Mouse (Mus musculus): ENCODE measurements around the gene Myh3. TPM values are rescaled to one million over a fixed set of nuclear protein-coding genes. Genes with fewer than 3 reads are reported as not detected.

Myh3 gene
- polyA plus RNA-seq, 1 experiment from 2014 or later: 0.75 TPM

- no peak for ATAC-seq (ENCODE audit: low FRiP score, low read depth)
- 72% methylated on average over 6 of the region's 6 CpGs for WGBS
Observed at GRCm38 (mm10) chr11:67134654-67135053, 56.6 kb downstream of the Myh3 start.

GRCm38 (mm10) chr11:67135532-67135931 lies 57.4 kb downstream of the Myh3 start:
- Histone ChIP-seq H3K4me3 (no peak overlapping the region), H3K27me3 (no peaks in the 10 kb centered on the region), H3K4me1 (no peaks in the 10 kb centered on the region; the same call in 1 of the 2 replicates), H3K9me3 (no peaks in the 10 kb centered on the region), H3K9ac (replicated peaks) (no peak overlapping the region), H3K27ac (replicated peaks) (no peak overlapping the region), H3K4me2 (replicated peaks) (no peak overlapping the region), H3K36me3 (no peaks in the 10 kb centered on the region)
- 90% methylated on average over 2 of the region's 2 CpGs for WGBS
- ATAC-seq (ENCODE audit: low FRiP score, low read depth): no peak

More at GRCm38 (mm10) chr11:67134654-67135053, 56.6 kb downstream of the Myh3 start:
- Histone ChIP-seq H3K4me3 (no peak overlapping the region), H3K36me3 (no peaks in the 10 kb centered on the region), H3K27ac (replicated peaks) (no peak overlapping the region), H3K9ac (replicated peaks) (no peak overlapping the region), H3K27me3 (no peaks in the 10 kb centered on the region), H3K4me1 (no peaks in the 10 kb centered on the region; the same call in 1 of the 2 replicates), H3K4me2 (replicated peaks) (no peak overlapping the region), H3K9me3 (no peaks in the 10 kb centered on the region)

- WGBS: 84% methylated on average over 8 of the region's 8 CpGs
- H3K27ac ChIP-seq (replicated peaks): no peak overlapping the region
- no peaks in the 10 kb centered on the region for H3K9me3 ChIP-seq
- H3K36me3 ChIP-seq: no peaks in the 10 kb centered on the region
- H3K4me3 ChIP-seq: no peak overlapping the region
- ATAC-seq (ENCODE audit: low FRiP score, low read depth): no peak
- H3K4me1 ChIP-seq: no peaks in the 10 kb centered on the region; the same call in 1 of the 2 replicates
- H3K27me3 ChIP-seq: no peaks in the 10 kb centered on the region
- H3K9ac ChIP-seq (replicated peaks): no peak overlapping the region
- H3K4me2 ChIP-seq (replicated peaks): no peak overlapping the region
Observed at GRCm38 (mm10) chr11:67139556-67139955, 61.5 kb downstream of the Myh3 start.

GRCm38 (mm10) chr11:67140175-67140574 lies 62.1 kb downstream of the Myh3 start:
- Histone ChIP-seq H3K27ac (replicated peaks) (no peak overlapping the region), H3K4me2 (replicated peaks) (no peak overlapping the region), H3K27me3 (no peaks in the 10 kb centered on the region), H3K9me3 (no peaks in the 10 kb centered on the region), H3K4me1 (no peaks in the 10 kb centered on the region), H3K4me3 (no peak overlapping the region), H3K9ac (replicated peaks) (no peak overlapping the region), H3K36me3 (no peaks in the 10 kb centered on the region)
- ATAC-seq (ENCODE audit: low FRiP score, low read depth): no peak
- WGBS: 85% methylated on average over 5 of the region's 5 CpGs

GRCm38 (mm10) chr11:67141031-67141430 lies 62.9 kb downstream of the Myh3 start:
- H3K4me2 ChIP-seq (replicated peaks): no peak overlapping the region
- no peaks in the 10 kb centered on the region for H3K36me3 ChIP-seq
- H3K27me3 ChIP-seq: no peaks in the 10 kb centered on the region
- no peak overlapping the region for H3K27ac ChIP-seq (replicated peaks)
- 84% methylated on average over 6 of the region's 6 CpGs for WGBS
- no peaks in the 10 kb centered on the region for H3K4me1 ChIP-seq
- H3K9me3 ChIP-seq: no peaks in the 10 kb centered on the region
- no peak overlapping the region for H3K4me3 ChIP-seq
- no peak for ATAC-seq (ENCODE audit: low FRiP score, low read depth)
- no peak overlapping the region for H3K9ac ChIP-seq (replicated peaks)

- no peaks in the 10 kb centered on the region for H3K36me3 ChIP-seq
- H3K4me3 ChIP-seq: no peak overlapping the region
- H3K27me3 ChIP-seq: no peaks in the 10 kb centered on the region
- no peak overlapping the region for H3K4me2 ChIP-seq (replicated peaks)
- H3K27ac ChIP-seq (replicated peaks): no peak overlapping the region
- WGBS: 66% methylated on average over 4 of the region's 4 CpGs
- H3K9ac ChIP-seq (replicated peaks): no peak overlapping the region
- no peaks in the 10 kb centered on the region for H3K9me3 ChIP-seq
- ATAC-seq (ENCODE audit: low FRiP score, low read depth): no peak
- no peaks in the 10 kb centered on the region for H3K4me1 ChIP-seq
Observed at GRCm38 (mm10) chr11:67142047-67142446, 63.9 kb downstream of the Myh3 start.

GRCm38 (mm10) chr11:67143065-67143464 lies 65.0 kb downstream of the Myh3 start:
- no peaks in the 10 kb centered on the region for H3K27me3 ChIP-seq
- no peak overlapping the region for H3K4me2 ChIP-seq (replicated peaks)
- no peaks in the 10 kb centered on the region for H3K36me3 ChIP-seq
- no peak overlapping the region for H3K9ac ChIP-seq (replicated peaks)
- H3K4me1 ChIP-seq: no peaks in the 10 kb centered on the region
- no peak overlapping the region for H3K4me3 ChIP-seq
- no peaks in the 10 kb centered on the region for H3K9me3 ChIP-seq
- 87% methylated on average over 5 of the region's 5 CpGs for WGBS
- no peak for ATAC-seq (ENCODE audit: low FRiP score, low read depth)
- H3K27ac ChIP-seq (replicated peaks): no peak overlapping the region

- Histone ChIP-seq H3K4me1 (no peaks in the 10 kb centered on the region), H3K36me3 (no peaks in the 10 kb centered on the region), H3K4me2 (replicated peaks) (no peak overlapping the region), H3K9me3 (no peaks in the 10 kb centered on the region), H3K4me3 (no peak overlapping the region), H3K27ac (replicated peaks) (no peak overlapping the region), H3K9ac (replicated peaks) (no peak overlapping the region), H3K27me3 (no peaks in the 10 kb centered on the region)
- no peak for ATAC-seq (ENCODE audit: low FRiP score, low read depth)
- 91% methylated on average over 4 of the region's 4 CpGs for WGBS
Observed at GRCm38 (mm10) chr11:67143863-67144498, 65.9 kb downstream of the Myh3 start.

GRCm38 (mm10) chr11:67144559-67145265 lies 66.6 kb downstream of the Myh3 start:
- ATAC-seq (ENCODE audit: low FRiP score, low read depth): no peak
- Histone ChIP-seq H3K9me3 (no peaks in the 10 kb centered on the region), H3K36me3 (no peaks in the 10 kb centered on the region), H3K4me3 (no peak overlapping the region), H3K27me3 (no peaks in the 10 kb centered on the region), H3K4me1 (no peaks in the 10 kb centered on the region), H3K27ac (replicated peaks) (no peak overlapping the region), H3K4me2 (replicated peaks) (no peak overlapping the region), H3K9ac (replicated peaks) (no peak overlapping the region)
- WGBS: 72% methylated on average over 6 of the region's 6 CpGs

GRCm38 (mm10) chr11:67145482-67146408 lies 67.6 kb downstream of the Myh3 start:
- no peak for ATAC-seq (ENCODE audit: low FRiP score, low read depth)
- WGBS: 86% methylated on average over 5 of the region's 5 CpGs

GRCm38 (mm10) chr11:67146409-67147282 lies 68.5 kb downstream of the Myh3 start:
- no peak overlapping the region for H3K4me3 ChIP-seq
- ATAC-seq (ENCODE audit: low FRiP score, low read depth): no peak
- WGBS: 89% methylated on average over 4 of the region's 4 CpGs
- no peaks in the 10 kb centered on the region for H3K27me3 ChIP-seq
- H3K27ac ChIP-seq (replicated peaks): no peak overlapping the region
- H3K9me3 ChIP-seq: no peaks in the 10 kb centered on the region
- H3K4me1 ChIP-seq: no peaks in the 10 kb centered on the region
- no peak overlapping the region for H3K4me2 ChIP-seq (replicated peaks)
- no peak overlapping the region for H3K9ac ChIP-seq (replicated peaks)
- no peaks in the 10 kb centered on the region for H3K36me3 ChIP-seq

More at GRCm38 (mm10) chr11:67145482-67146408, 67.6 kb downstream of the Myh3 start:
- Histone ChIP-seq H3K9ac (replicated peaks) (no peak overlapping the region), H3K36me3 (no peaks in the 10 kb centered on the region), H3K4me2 (replicated peaks) (no peak overlapping the region), H3K4me3 (no peak overlapping the region), H3K4me1 (no peaks in the 10 kb centered on the region), H3K27ac (replicated peaks) (no peak overlapping the region), H3K9me3 (no peaks in the 10 kb centered on the region), H3K27me3 (no peaks in the 10 kb centered on the region)
